Mouse (Mus musculus) embryonic facial prominence, embryonic 15.5 days (tissue): ENCODE measurements around the gene Cbx4. TPM values are rescaled to one million over a fixed set of nuclear protein-coding genes. Genes with fewer than 3 reads are reported as not detected.

Experiments used
- ATAC-seq: fragments of 200-750 bp; cut with Nextera tagmentation; 2 replicates; pipeline ENCODE4 v1.8.0; 2017; ENCODE audit warnings: low read depth, moderate TSS enrichment; ENCODE audit not compliant: insufficient number of reproducible peaks, low FRiP score, low TSS enrichment
- H3K27ac ChIP-seq: fragments of 300-500 bp; sonication (generic); replicated peaks from 2 replicates; pipeline ENCODE4 v1.5.1; 2015; ENCODE audit warnings: mild to moderate bottlenecking, inconsistent platforms
- H3K27me3 ChIP-seq: fragments of 300-500 bp; sonication (generic); 2 replicates; pipeline ENCODE4 v1.6.1; 2015; ENCODE audit warnings: inconsistent platforms
- H3K36me3 ChIP-seq: fragments of 300-500 bp; sonication (generic); 2 replicates; pipeline ENCODE4 v1.6.1; 2015; ENCODE audit warnings: mild to moderate bottlenecking, inconsistent platforms
- H3K4me1 ChIP-seq: fragments of 300-500 bp; sonication (generic); 2 replicates; pipeline ENCODE4 v1.6.1; 2015; ENCODE audit warnings: inconsistent platforms
- H3K4me2 ChIP-seq: fragments of 300-500 bp; sonication (generic); replicated peaks from 2 replicates; pipeline ENCODE4 v1.6.1; 2015; ENCODE audit warnings: mild to moderate bottlenecking, inconsistent platforms
- H3K4me3 ChIP-seq: fragments of 300-500 bp; sonication (generic); replicated peaks from 2 replicates; pipeline ENCODE4 v1.5.1; 2015; ENCODE audit warnings: mild to moderate bottlenecking, inconsistent platforms
- H3K9ac ChIP-seq: fragments of 300-500 bp; sonication (generic); 2 replicates; pipeline ENCODE4 v1.6.1; 2015; ENCODE audit warnings: inconsistent platforms
- H3K9me3 ChIP-seq: fragments of 300-500 bp; sonication (generic); replicated peaks from 2 replicates; pipeline ENCODE4 v1.6.1; 2016; ENCODE audit warnings: inconsistent platforms
- WGBS: fragments of 180-500 bp; shearing (Covaris S2); methylation state at CpG from one replicate; pipeline ENCODE4 v1.1.7; 2015; 5-methylcytosine and 5-hydroxymethylcytosine counted together
- polyA plus RNA-seq: library from polyadenylated mRNA; unstranded; fragments of >200 nt; fragmentation: Nextera tagmentation; extraction: Ambion mirVana; gene quantifications from 2 replicates; pipeline ENCODE4 v1.2.1, GENCODE M21; 2015

Gene Cbx4
- polyA plus RNA-seq, 1 experiment from 2014 or later: 21.4 TPM

DNA sequence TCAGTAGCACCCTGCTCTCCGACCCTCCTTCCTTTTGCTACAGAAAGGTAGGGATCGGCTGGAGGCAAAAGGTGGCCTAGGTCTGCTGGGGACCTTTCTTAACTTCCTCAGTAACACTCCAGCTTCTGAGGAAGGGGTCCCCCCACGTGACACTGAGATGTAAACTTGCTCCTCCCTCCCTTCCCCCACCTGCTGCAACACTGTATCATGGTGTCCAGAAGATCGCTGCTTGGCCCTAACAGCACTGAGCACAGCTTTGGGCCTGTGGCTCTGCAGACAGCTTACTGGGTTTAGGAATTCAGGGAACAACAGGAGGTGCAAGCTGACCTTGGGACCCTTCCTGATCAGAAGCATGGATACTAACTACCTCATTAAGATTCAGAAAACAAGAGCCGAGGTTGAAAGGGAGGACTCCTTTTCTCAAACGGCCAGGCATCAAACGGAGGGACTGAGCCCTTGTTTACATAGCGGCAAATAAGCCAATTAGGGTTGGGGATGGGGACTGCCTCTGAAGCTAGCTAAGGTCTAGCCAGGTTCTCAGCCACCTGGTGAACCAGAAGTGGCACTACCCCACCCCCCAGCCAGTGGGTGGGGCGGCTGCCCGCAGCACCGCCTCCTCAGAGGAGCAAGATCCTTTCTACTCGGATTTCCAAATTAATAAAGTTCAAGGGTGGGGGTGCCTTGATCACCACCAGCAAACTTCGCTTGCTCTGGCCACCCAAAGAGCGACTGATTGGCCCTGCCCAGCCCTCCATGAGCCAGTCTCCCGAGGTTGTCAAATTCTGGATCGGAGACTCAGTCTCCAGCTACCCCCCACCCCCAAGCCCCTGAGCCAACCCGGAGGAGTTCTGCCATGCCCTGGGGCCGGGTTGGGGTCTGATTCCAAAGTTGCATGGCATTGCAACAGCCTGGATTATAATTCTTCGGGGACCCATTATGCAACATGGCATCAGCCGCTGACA is 3.1 kb downstream of the Cbx4 start:
- Histone ChIP-seq H3K4me1 (peaks cover 81% of the 10 kb centered on the region), H3K36me3 (peaks cover 29% of the 10 kb centered on the region), H3K9me3 (no peaks in the 10 kb centered on the region), H3K27ac (peak overlapping the region; percentile 98), H3K4me2 (peak overlapping the region; percentile 81), H3K4me3 (peak overlapping the region; percentile 92), H3K27me3 (peaks cover 35% of the 10 kb centered on the region), H3K9ac (no peak overlapping the region)
- 23% methylated on average over 20 of the region's 20 CpGs for WGBS
- no peak for ATAC-seq

DNA sequence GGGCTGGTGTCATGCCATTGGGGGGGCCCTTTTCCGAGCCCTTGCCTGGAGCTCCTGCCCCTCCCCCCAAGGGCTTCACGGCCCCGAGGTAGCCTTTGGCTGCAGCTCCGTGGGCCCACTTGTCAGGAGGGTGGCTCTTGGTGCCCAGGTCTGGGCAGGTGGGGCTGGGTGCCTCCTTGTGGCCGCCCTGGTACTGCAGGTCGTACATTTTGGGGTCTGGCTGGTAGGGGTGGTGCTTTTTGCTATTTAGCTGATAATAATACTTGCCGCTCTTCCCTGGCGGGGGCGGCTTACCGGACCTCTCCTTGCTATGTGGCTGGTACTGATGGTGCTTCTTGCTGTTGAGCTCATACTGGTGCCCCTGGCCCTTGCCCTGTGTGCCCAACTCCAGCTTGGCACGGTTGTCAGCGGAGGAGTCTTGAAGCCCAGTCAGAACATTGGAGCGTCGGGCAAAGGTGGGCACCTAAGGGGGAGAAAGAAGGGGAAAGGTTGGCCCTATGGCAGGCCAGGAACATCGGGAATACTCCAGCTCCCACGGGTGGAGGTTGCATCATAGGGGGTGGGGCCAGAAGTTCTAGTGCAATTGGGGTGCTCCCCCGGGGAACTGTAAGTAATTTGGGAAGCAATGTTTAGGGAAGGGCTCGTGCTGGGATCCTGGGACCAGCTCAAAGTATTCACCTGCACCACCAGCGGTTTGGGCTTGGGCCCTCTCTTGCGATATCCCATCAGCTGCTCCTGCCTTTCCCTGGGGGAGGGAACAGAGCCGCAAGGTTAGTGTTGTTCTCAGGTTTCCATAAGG is 4.0 kb downstream of the Cbx4 start:
- 34% methylated on average over 21 of the region's 21 CpGs for WGBS
- peaks cover 27% of the 10 kb centered on the region for H3K27me3 ChIP-seq
- H3K4me2 ChIP-seq: peak overlapping the region; percentile 81; the same call in 1 of the 2 replicates
- H3K4me3 ChIP-seq: no peak overlapping the region
- ATAC-seq: no peak
- no peak overlapping the region for H3K27ac ChIP-seq
- no peaks in the 10 kb centered on the region for H3K9me3 ChIP-seq
- H3K36me3 ChIP-seq: peaks cover 32% of the 10 kb centered on the region
- H3K4me1 ChIP-seq: peaks cover 72% of the 10 kb centered on the region
- no peak overlapping the region for H3K9ac ChIP-seq

GRCm38 (mm10) chr11:119081148-119081838 is 4.7 kb downstream of the Cbx4 start:
- WGBS: 54% methylated on average over 47 of the region's 47 CpGs
- H3K27ac ChIP-seq: no peak overlapping the region
- peak overlapping the region; percentile 15; the same call in 1 of the 2 replicates for H3K4me3 ChIP-seq
- H3K4me1 ChIP-seq: peaks cover 66% of the 10 kb centered on the region
- H3K9me3 ChIP-seq: no peaks in the 10 kb centered on the region
- 0 out of 2 replicates have a peak overlapping the region, but pooled peaks have one; percentile 81 for H3K4me2 ChIP-seq
- peaks cover 32% of the 10 kb centered on the region for H3K36me3 ChIP-seq
- no peak overlapping the region for H3K9ac ChIP-seq
- no peak for ATAC-seq
- H3K27me3 ChIP-seq: peaks cover 22% of the 10 kb centered on the region

DNA sequence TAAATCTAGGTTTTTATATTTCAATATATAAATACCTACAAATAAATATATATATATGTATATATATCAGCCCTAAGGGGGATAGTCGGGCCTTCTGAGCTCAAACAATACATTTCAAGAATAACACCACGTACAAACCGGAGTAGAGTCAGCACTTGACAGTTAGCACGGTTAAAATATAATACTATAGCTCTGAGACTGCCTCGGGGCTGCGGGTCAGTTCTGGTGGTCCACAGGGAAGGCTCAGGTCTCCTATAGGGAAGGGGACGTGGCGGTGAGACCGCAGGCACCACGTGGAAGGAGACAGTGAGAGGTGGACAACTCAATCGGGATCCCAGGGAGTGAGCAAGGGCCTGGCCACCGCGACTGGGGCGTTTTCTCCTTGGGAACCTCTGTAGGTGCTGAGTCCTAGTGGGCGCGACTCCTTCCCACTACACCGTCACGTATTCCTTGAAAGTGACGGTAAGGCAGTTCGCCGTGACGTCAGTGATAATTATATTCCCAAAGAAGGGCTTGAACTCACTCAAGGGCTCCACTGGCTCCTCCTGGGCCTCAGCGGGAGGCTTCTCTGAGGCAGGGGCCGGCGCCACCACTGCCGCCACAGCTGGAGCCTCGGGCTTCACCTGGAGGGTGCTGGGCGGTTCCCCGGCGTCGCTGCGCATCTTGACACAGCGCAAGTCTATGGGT is 5.4 kb downstream of the Cbx4 start:
- Histone ChIP-seq H3K4me3 (peak overlapping the region; percentile 15; the same call in 1 of the 2 replicates), H3K9me3 (no peaks in the 10 kb centered on the region), H3K4me2 (0 out of 2 replicates have a peak overlapping the region, but pooled peaks have one; percentile 1), H3K27ac (no peak overlapping the region), H3K9ac (no peak overlapping the region), H3K4me1 (peaks cover 66% of the 10 kb centered on the region), H3K36me3 (peaks cover 32% of the 10 kb centered on the region), H3K27me3 (peaks cover 22% of the 10 kb centered on the region)
- WGBS: 54% methylated on average over 33 of the region's 33 CpGs
- no peak for ATAC-seq

DNA sequence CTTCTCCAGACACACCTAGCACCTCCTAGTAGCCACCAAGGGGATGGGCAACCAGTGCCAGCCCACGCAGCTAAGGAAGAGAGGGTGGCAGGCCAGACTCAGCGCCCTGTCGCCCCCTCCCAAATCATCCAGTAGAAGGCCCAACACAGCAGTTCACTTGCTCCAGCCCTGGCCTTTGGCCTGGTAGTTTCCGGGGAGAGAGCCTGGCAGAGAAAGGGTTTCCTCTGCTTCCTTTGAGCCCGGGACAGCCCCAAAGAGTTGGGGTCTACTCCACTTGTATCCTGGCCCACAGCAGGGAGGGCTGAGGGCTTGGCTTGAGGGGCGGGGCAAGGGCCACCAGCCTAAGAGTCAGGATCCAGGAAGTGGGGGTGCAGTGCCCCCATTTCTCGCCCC is 6.6 kb downstream of the Cbx4 start:
- WGBS: 55% methylated on average over 7 of the region's 7 CpGs
- H3K36me3 ChIP-seq: peaks cover 32% of the 10 kb centered on the region
- H3K9me3 ChIP-seq: no peaks in the 10 kb centered on the region
- H3K4me2 ChIP-seq: peak overlapping the region; percentile 32
- peak overlapping the region; percentile 17; the same call in 1 of the 2 replicates for H3K27ac ChIP-seq
- H3K27me3 ChIP-seq: peaks cover 22% of the 10 kb centered on the region
- H3K9ac ChIP-seq: no peak overlapping the region
- ATAC-seq: no peak
- H3K4me1 ChIP-seq: peaks cover 61% of the 10 kb centered on the region
- 0 out of 2 replicates have a peak overlapping the region, but pooled peaks have one; percentile 1 for H3K4me3 ChIP-seq

DNA sequence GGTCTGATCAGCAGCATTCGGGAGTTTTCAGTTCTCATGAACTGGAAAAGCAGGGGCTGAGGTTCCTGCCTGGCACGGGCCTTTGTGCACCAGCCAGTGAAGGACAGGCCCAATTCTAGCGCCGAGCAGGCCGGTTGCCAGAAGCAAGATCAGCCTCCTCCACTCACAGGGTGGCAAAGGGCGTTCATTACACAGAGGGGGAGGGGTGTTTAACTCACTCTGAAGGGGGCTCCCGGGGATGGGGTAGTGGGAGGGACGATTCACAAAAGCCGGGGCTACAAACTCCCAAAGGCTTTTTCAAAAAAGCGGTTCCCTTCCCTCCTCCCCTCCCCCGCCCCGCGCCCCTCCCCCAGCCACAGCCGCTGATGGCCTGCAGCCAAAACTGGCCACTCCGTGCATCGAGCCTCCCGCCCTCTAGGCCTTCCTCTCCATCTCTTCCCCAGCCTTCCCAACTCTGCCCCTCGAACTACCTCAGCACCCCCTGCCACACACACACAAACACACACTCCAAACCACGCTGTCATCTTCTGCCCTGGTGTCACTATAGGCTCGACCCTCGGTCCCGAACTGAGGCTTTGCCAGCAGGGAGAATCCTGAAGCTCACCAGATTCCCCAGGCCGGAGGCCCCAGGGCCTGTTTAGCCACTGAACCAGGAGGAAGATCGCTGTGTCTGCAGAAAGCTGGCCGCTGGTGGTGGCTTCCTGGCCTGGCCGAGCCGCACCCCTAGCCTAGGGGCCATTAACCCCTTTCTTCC is 7.2 kb downstream of the Cbx4 start:
- peaks cover 61% of the 10 kb centered on the region for H3K4me1 ChIP-seq
- peak overlapping the region; percentile 17 for H3K27ac ChIP-seq
- 17% methylated on average over 27 of the region's 27 CpGs for WGBS
- H3K27me3 ChIP-seq: peaks cover 22% of the 10 kb centered on the region
- 0 out of 2 replicates have a peak overlapping the region, but pooled peaks have one; percentile 1 for H3K4me3 ChIP-seq
- ATAC-seq: peak; percentile 56; the same call in 1 of the 2 replicates
- H3K9ac ChIP-seq: no peak overlapping the region
- no peaks in the 10 kb centered on the region for H3K9me3 ChIP-seq
- peaks cover 32% of the 10 kb centered on the region for H3K36me3 ChIP-seq
- peak overlapping the region; percentile 32 for H3K4me2 ChIP-seq

GRCm38 (mm10) chr11:119077755-119078154 is 8.3 kb downstream of the Cbx4 start:
- Histone ChIP-seq H3K27me3 (peaks cover 22% of the 10 kb centered on the region), H3K9me3 (no peaks in the 10 kb centered on the region), H3K9ac (no peak overlapping the region), H3K27ac (no peak overlapping the region), H3K4me1 (peaks cover 58% of the 10 kb centered on the region), H3K36me3 (peaks cover 32% of the 10 kb centered on the region), H3K4me3 (no peak overlapping the region), H3K4me2 (no peak overlapping the region)
- 73% methylated on average over 4 of the region's 4 CpGs for WGBS
- ATAC-seq: no peak

GRCm38 (mm10) chr11:119075805-119076204 is 10.2 kb downstream of the Cbx4 start:
- H3K4me1 ChIP-seq: peaks cover 39% of the 10 kb centered on the region
- peaks cover 7% of the 10 kb centered on the region; the same call in 1 of the 2 replicates for H3K27me3 ChIP-seq
- H3K9me3 ChIP-seq: no peaks in the 10 kb centered on the region
- ATAC-seq: no peak
- 77% methylated on average over 5 of the region's 5 CpGs for WGBS
- no peak overlapping the region for H3K4me3 ChIP-seq
- H3K4me2 ChIP-seq: no peak overlapping the region
- H3K36me3 ChIP-seq: peaks cover 15% of the 10 kb centered on the region
- H3K9ac ChIP-seq: no peak overlapping the region
- no peak overlapping the region for H3K27ac ChIP-seq

GRCm38 (mm10) chr11:119073876-119074433 is 12.1 kb downstream of the Cbx4 start:
- WGBS: 52% methylated on average over 6 of the region's 6 CpGs
- H3K4me3 ChIP-seq: no peak overlapping the region
- no peak; the same call in 1 of the 2 replicates for ATAC-seq
- peaks cover 5% of the 10 kb centered on the region; the same call in 1 of the 2 replicates for H3K36me3 ChIP-seq
- H3K4me1 ChIP-seq: peaks cover 24% of the 10 kb centered on the region
- no peak overlapping the region for H3K4me2 ChIP-seq
- no peak overlapping the region for H3K9ac ChIP-seq
- H3K27me3 ChIP-seq: peaks cover 4% of the 10 kb centered on the region; the same call in 1 of the 2 replicates
- H3K9me3 ChIP-seq: no peaks in the 10 kb centered on the region
- H3K27ac ChIP-seq: no peak overlapping the region
